Mouse (Mus musculus) left cerebral cortex, postnatal 10 days (tissue): ENCODE data around the gene D430042O09Rik. TPM values are rescaled to one million over a fixed set of nuclear protein-coding genes. Genes with fewer than 3 reads are reported as not detected.

Experiments used
- DNase-seq, 2 experiments: peaks; one replicate each; pipeline ENCODE4 v3.0.0; 2021 to 2022; ENCODE audit warnings: low spot score in 2 of 2, mixed read lengths in 1 of 2; ENCODE audit errors: extremely low spot score in 1 of 2
- intact Hi-C: fragments of 180-260 bp; cut with DNase I; formaldehyde crosslinking; loops from one replicate; pipeline ENCODE4 v1.15.1; 2025
- total RNA-seq, 2 experiments: library from RNA; stranded (reverse); gene quantifications; 2 replicates each; pipeline ENCODE4 v1.2.3; 2021

D430042O09Rik gene
- total RNA-seq, 2 experiments from 2014 or later, result 23.0 to 26.8 TPM

- no peak for DNase-seq
Observed at GRCm38 (mm10) chr7:125899916-125900315, 192.2 kb downstream of the D430042O09Rik start.

GRCm38 (mm10) chr7:125900386-125901161 lies 192.9 kb downstream of the D430042O09Rik start:
- no peak for DNase-seq
- intact Hi-C loops, result no loop called here

More at GRCm38 (mm10) chr7:125899916-125900315, 192.2 kb downstream of the D430042O09Rik start:
- intact Hi-C loops, result no loop called here

GRCm38 (mm10) chr7:125920801-125921200 lies 213.1 kb downstream of the D430042O09Rik start:
- intact Hi-C loops, result no loop called here
- DNase-seq, result no peak

- DNase-seq, result no peak
- intact Hi-C loops, result no loop called here
Observed at GRCm38 (mm10) chr7:125924044-125924443, 216.4 kb downstream of the D430042O09Rik start.

Other genes with a start within 250 kb of the D430042O09Rik start
- 10 to 100 TPM; 21.4 to 23.3 TPM for gene Nsmce1, start 216.3 kb upstream of the D430042O09Rik start, total RNA-seq
- gene Il4ra, start 155.8 kb upstream of the D430042O09Rik start, total RNA-seq, result 1 to 10 TPM; 5.9 TPM
- gene Il21r, start 104.5 kb upstream of the D430042O09Rik start, total RNA-seq, result 1 to 10 TPM in 1 of 2 experiments, under 1 TPM in 1; 0.90 to 1.0 TPM
- 10 to 100 TPM; 84.7 to 85.4 TPM for gene Gtf3c1, start 108 bp upstream of the D430042O09Rik start, total RNA-seq